Mouse (Mus musculus) liver, embryonic 16.5 days (tissue): ENCODE measurements at regions not wholly inside any gene's neighbourhood (a gene's known extent, or its start where the extent isn't known, plus 50 kb on each side); places are given as distances from the start of the nearest gene placed in this dataset.

Experiments
- ATAC-seq: fragments of 200-750 bp; cut with Nextera tagmentation; 2 replicates; pipeline ENCODE4 v1.8.0; 2017; ENCODE audit warnings: low read depth, mild to moderate bottlenecking, moderate number of reproducible peaks, moderate library complexity
- H3K27ac ChIP-seq: fragments of 300-500 bp; sonication (generic); 2 replicates; pipeline ENCODE4 v1.5.1; 2014; ENCODE audit warnings: mild to moderate bottlenecking, low read length
- H3K27me3 ChIP-seq: fragments of 300-500 bp; sonication (generic); 2 replicates; pipeline ENCODE4 v1.6.1; 2014; ENCODE audit warnings: low read depth, low read length, mixed read lengths; ENCODE audit not compliant: control insufficient read depth, insufficient read depth
- H3K36me3 ChIP-seq: fragments of 300-500 bp; sonication (generic); 2 replicates; pipeline ENCODE4 v1.6.1; 2014; ENCODE audit warnings: mild to moderate bottlenecking; ENCODE audit not compliant: control insufficient read depth, insufficient read depth
- H3K4me1 ChIP-seq: fragments of 300-500 bp; sonication (generic); 2 replicates; pipeline ENCODE4 v1.6.1; 2014; ENCODE audit warnings: low read depth, low read length, mixed read lengths; ENCODE audit not compliant: control insufficient read depth
- H3K4me2 ChIP-seq: fragments of 300-500 bp; sonication (generic); 2 replicates; pipeline ENCODE4 v1.6.1; 2014; ENCODE audit warnings: low read depth, low read length, mixed read lengths
- H3K4me3 ChIP-seq: fragments of 300-500 bp; sonication (generic); 2 replicates; pipeline ENCODE4 v1.5.1; 2014; ENCODE audit warnings: low read depth, mild to moderate bottlenecking, low read length
- H3K9ac ChIP-seq: fragments of 300-500 bp; sonication (generic); 2 replicates; pipeline ENCODE4 v1.6.1; 2014; ENCODE audit warnings: low read depth, low read length
- H3K9me3 ChIP-seq: fragments of 300-500 bp; sonication (generic); replicated peaks from 2 replicates; pipeline ENCODE4 v1.6.1; 2016; ENCODE audit warnings: low read length; ENCODE audit not compliant: control insufficient read depth
- WGBS: fragments of 180-500 bp; shearing (Covaris S2); extraction: QIAGEN DNeasy Blood & Tissue Kit; methylation state at CpG from one replicate; pipeline ENCODE4 v1.1.7; 2014; ENCODE audit not compliant: insufficient replicate concordance; 5-methylcytosine and 5-hydroxymethylcytosine counted together

DNA sequence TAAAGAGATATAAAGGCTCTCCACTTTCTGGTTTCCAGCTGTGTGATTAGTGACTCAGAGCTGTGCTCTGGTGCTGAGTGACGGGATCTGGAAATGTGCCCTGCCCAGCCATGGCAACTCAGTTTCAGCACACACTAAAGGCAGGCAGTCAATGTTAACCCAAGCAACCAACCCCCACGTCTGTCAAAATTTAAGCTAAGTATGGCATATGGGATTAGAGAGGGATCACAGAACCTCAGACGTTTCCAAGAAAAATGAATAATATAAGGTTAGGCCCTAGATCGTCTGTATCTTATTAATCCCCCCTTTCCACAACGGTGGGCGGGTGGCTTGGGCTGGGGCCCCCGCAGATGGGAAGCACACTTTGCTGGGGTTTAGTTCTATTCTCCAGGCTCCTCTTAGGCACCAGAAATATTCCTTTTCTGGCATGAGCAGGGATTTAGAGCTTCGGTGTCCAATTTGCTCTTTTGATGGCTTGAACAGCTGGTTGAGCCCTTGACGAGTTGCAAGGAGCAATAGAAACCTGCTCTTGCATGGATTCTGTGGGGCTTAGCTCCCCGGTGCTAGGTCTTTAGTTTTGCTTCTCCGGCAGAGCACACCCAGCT lies 311.2 kb downstream of the Pten start:
- no peaks in the 10 kb centered on the region for H3K9me3 ChIP-seq
- H3K4me3 ChIP-seq, result no peak overlapping the region
- ATAC-seq, result no peak
- no peaks in the 10 kb centered on the region for H3K36me3 ChIP-seq
- H3K27me3 ChIP-seq, result no peaks in the 10 kb centered on the region
- H3K4me1 ChIP-seq, result no peaks in the 10 kb centered on the region
- H3K9ac ChIP-seq, result no peak overlapping the region
- WGBS, result 64% methylated on average over 11 of the region's 11 CpGs
- no peak overlapping the region for H3K27ac ChIP-seq
- H3K4me2 ChIP-seq, result no peak overlapping the region

DNA sequence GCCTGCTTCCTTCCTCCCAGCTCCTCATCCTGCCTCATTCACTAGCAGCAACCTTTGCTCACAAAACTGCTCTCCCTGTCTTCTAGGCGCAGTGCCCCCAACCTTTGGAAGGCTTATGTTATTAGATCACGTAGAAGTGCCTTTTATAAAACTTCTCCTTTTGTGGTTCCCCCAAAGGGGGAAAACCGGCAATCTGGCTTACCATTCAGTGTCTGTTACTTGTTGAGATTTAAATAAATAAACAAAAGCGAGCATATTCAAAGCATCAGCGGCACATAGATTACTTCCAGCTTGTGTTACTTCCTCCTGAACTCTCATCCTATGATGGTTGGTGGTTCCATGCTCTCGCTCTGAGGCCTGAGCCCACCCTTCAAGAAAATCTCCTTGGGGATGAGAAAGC lies 312.5 kb downstream of the Pten start:
- no peak overlapping the region for H3K27ac ChIP-seq
- no peak for ATAC-seq
- H3K36me3 ChIP-seq, result no peaks in the 10 kb centered on the region
- H3K9me3 ChIP-seq, result no peaks in the 10 kb centered on the region
- 34% methylated on average over 6 of the region's 6 CpGs for WGBS
- H3K9ac ChIP-seq, result no peak overlapping the region
- H3K27me3 ChIP-seq, result no peaks in the 10 kb centered on the region
- no peak overlapping the region for H3K4me2 ChIP-seq
- no peak overlapping the region for H3K4me3 ChIP-seq
- H3K4me1 ChIP-seq, result no peaks in the 10 kb centered on the region

DNA sequence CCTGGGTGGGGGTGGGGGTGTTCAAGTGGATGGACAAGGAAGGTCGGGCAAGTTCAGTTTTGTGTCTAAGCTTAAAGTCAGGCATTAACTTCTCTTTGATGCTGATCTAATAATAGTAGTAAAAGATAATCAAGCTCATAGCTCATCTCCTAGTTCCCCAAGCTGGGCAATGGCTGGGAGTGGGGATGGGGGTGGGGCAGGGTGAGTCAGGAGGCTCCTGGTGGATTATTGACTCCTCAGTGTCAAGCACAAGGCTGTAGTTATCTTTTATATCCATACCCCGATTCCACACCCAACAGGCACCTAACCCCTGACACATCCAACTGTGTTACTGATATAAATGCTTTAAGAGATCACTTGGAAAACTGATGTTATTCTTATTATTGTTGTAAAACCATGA lies 315.0 kb downstream of the Pten start:
- Histone ChIP-seq H3K36me3 (no peaks in the 10 kb centered on the region), H3K27me3 (no peaks in the 10 kb centered on the region), H3K27ac (no peak overlapping the region), H3K9ac (no peak overlapping the region), H3K4me3 (no peak overlapping the region), H3K9me3 (no peaks in the 10 kb centered on the region), H3K4me1 (no peaks in the 10 kb centered on the region), H3K4me2 (no peak overlapping the region)
- no peak for ATAC-seq
- 46% methylated on average over 2 of the region's 2 CpGs for WGBS

- no peaks in the 10 kb centered on the region for H3K27me3 ChIP-seq
- H3K4me3 ChIP-seq, result no peak overlapping the region
- 57% methylated on average over 4 of the region's 4 CpGs for WGBS
Measured at GRCm38 (mm10) chr19:33074907-33075306, 317.2 kb downstream of the Rnls start.

GRCm38 (mm10) chr19:33078681-33079360 lies 313.3 kb downstream of the Rnls start:
- no peaks in the 10 kb centered on the region for H3K4me1 ChIP-seq
- WGBS, result 32% methylated on average over 4 of the region's 4 CpGs
- H3K27me3 ChIP-seq, result no peaks in the 10 kb centered on the region
- no peaks in the 10 kb centered on the region for H3K9me3 ChIP-seq
- no peak overlapping the region for H3K4me2 ChIP-seq
- no peak for ATAC-seq
- H3K27ac ChIP-seq, result no peak overlapping the region
- H3K9ac ChIP-seq, result no peak overlapping the region
- no peak overlapping the region for H3K4me3 ChIP-seq
- no peaks in the 10 kb centered on the region for H3K36me3 ChIP-seq

More at GRCm38 (mm10) chr19:33074907-33075306, 317.2 kb downstream of the Rnls start:
- Histone ChIP-seq H3K4me1 (no peaks in the 10 kb centered on the region), H3K27ac (no peak overlapping the region), H3K4me2 (no peak overlapping the region), H3K36me3 (no peaks in the 10 kb centered on the region), H3K9ac (no peak overlapping the region), H3K9me3 (no peaks in the 10 kb centered on the region)
- ATAC-seq, result no peak

- no peak overlapping the region for H3K9ac ChIP-seq
- 57% methylated on average over 2 of the region's 2 CpGs for WGBS
- no peaks in the 10 kb centered on the region for H3K9me3 ChIP-seq
- H3K4me3 ChIP-seq, result no peak overlapping the region
- H3K36me3 ChIP-seq, result no peaks in the 10 kb centered on the region
- H3K4me1 ChIP-seq, result no peaks in the 10 kb centered on the region
- H3K27ac ChIP-seq, result no peak overlapping the region
- H3K4me2 ChIP-seq, result no peak overlapping the region
- peak; percentile 39; the same call in 1 of the 2 replicates for ATAC-seq
- H3K27me3 ChIP-seq, result no peaks in the 10 kb centered on the region
Measured at GRCm38 (mm10) chr19:33079959-33080358, 312.1 kb downstream of the Rnls start.

DNA sequence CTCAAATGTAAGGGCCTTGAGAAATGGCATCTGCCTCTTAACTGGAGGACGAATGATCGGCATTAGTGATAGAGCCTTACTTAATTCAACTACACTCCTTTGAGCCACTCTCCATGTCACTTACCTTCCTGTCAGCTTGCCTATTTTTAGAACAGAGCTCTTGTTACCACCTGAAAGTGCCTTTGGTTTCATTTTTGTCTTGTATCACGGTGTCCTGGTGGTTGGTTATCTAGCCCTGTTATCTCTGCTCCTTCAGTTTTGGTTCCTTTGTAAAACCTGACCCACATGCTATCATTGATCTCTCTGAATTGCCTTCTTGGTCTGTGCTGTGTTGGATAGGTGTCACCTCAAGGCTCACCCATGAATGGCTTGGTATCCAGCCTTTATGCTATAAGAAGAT lies 310.6 kb downstream of the Rnls start:
- Histone ChIP-seq H3K27ac (no peak overlapping the region), H3K4me1 (no peaks in the 10 kb centered on the region), H3K4me2 (no peak overlapping the region), H3K9me3 (no peaks in the 10 kb centered on the region), H3K27me3 (no peaks in the 10 kb centered on the region), H3K36me3 (no peaks in the 10 kb centered on the region), H3K9ac (no peak overlapping the region), H3K4me3 (no peak overlapping the region)
- WGBS, result 51% methylated on average over 3 of the region's 3 CpGs
- ATAC-seq, result no peak

- H3K36me3 ChIP-seq, result no peaks in the 10 kb centered on the region
- WGBS, result 47% methylated on average over 2 of the region's 2 CpGs
- no peak for ATAC-seq
Measured at GRCm38 (mm10) chr19:33083371-33083770, 308.7 kb downstream of the Rnls start.

DNA sequence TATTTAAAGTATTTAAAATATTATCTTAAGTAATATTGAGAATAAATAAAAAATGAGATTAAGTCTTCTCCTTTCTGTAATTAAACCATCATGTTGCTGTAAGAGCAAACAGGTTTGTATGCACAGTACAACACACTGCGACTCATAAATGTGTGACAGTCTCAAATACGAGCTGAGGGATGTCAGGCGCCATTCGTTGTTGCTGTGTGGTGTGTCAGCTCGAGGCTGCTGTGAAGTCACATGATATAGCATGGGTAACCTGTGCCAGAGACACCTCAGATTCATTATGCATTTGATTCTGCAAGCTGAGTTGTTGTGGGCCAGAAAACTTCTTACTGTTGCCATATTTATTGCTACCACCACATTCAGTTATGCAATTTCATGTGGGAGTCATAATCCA lies 307.4 kb downstream of the Rnls start:
- Histone ChIP-seq H3K36me3 (no peaks in the 10 kb centered on the region), H3K27ac (no peak overlapping the region), H3K4me1 (no peaks in the 10 kb centered on the region), H3K4me2 (no peak overlapping the region), H3K27me3 (no peaks in the 10 kb centered on the region), H3K9ac (no peak overlapping the region), H3K9me3 (no peaks in the 10 kb centered on the region), H3K4me3 (no peak overlapping the region)
- WGBS, result 66% methylated on average over 5 of the region's 5 CpGs
- ATAC-seq, result no peak

More at GRCm38 (mm10) chr19:33083371-33083770, 308.7 kb downstream of the Rnls start:
- Histone ChIP-seq H3K4me2 (no peak overlapping the region), H3K4me3 (no peak overlapping the region), H3K27me3 (no peaks in the 10 kb centered on the region), H3K4me1 (no peaks in the 10 kb centered on the region), H3K9me3 (no peaks in the 10 kb centered on the region), H3K9ac (no peak overlapping the region), H3K27ac (no peak overlapping the region)
